Mouse (Mus musculus) layer of hippocampus, adult 18-20 months (tissue): ENCODE measurements around the gene Cfap300. TPM values are rescaled to one million over a fixed set of nuclear protein-coding genes. Genes with fewer than 3 reads are reported as not detected.
A peak's percentile ranks its signal among the peaks of the same experiment; 100 is the strongest.

ENCODE experiments used
- DNase-seq, 2 experiments: peaks; one replicate each; pipeline ENCODE4 v3.0.0; 2022; ENCODE audit warnings: low spot score in 2 of 2
- long read RNA-seq: library from polyadenylated mRNA; stranded (forward); transcript quantifications from one replicate; pipeline ENCODE4 v2.0.0, GENCODE M21; 2021
- total RNA-seq, 2 experiments: library from RNA; stranded (reverse); gene quantifications; 2 replicates each; pipeline ENCODE4 v1.2.3; 2021

Cfap300 gene
- total RNA-seq: 10 to 100 TPM in 1 of 2 experiments, 1 to 10 TPM in 1; 9.8 to 11.6 TPM
- long read RNA-seq, partial matches to known transcripts: 2 of 6 reads
- long read RNA-seq, other reads (novel, unspliced or antisense): 2 of 6 reads

- peak; percentile 93 to 97 for DNase-seq
These were observed at the start of gene Cfap300 for GRCm38 (mm10) chr9:8042338-8043043. Cfap300 (minus strand) TSS chr9:8042823.

- DNase-seq: no peak
These were observed 36.3 kb upstream of the Cfap300 start for GRCm38 (mm10) chr9:8078882-8079281.

- DNase-seq: peak in 1 of 2 experiments; percentile 26
These were observed 31.7 kb upstream of the Cfap300 start for GRCm38 (mm10) chr9:8074345-8074744.

GRCm38 (mm10) chr9:8073203-8073755 lies 30.7 kb upstream of the Cfap300 start:
- DNase-seq: no peak

GRCm38 (mm10) chr9:8059636-8060035 lies 17.0 kb upstream of the Cfap300 start:
- no peak for DNase-seq

GRCm38 (mm10) chr9:8054831-8055230 lies 12.2 kb upstream of the Cfap300 start:
- DNase-seq: no peak

- DNase-seq: no peak
These were observed 393 bp upstream of the Cfap300 start for GRCm38 (mm10) chr9:8043044-8043387.

GRCm38 (mm10) chr9:8035546-8035945 lies 7.1 kb downstream of the Cfap300 start:
- DNase-seq: no peak

- no peak for DNase-seq
These were observed 7.5 kb downstream of the Cfap300 start for GRCm38 (mm10) chr9:8035091-8035490.

GRCm38 (mm10) chr9:8034143-8034542 lies 8.5 kb downstream of the Cfap300 start:
- no peak for DNase-seq

GRCm38 (mm10) chr9:8032847-8033246 lies 9.8 kb downstream of the Cfap300 start:
- DNase-seq: no peak

- DNase-seq: no peak
These were observed 24.0 kb downstream of the Cfap300 start for GRCm38 (mm10) chr9:8018609-8019008.

- DNase-seq: no peak
These were observed 25.2 kb downstream of the Cfap300 start for GRCm38 (mm10) chr9:8017253-8017913.

- peak; percentile 59 to 73 for DNase-seq
These were observed 38.1 kb downstream of the Cfap300 start, which contains the start of gene Yap1 for GRCm38 (mm10) chr9:8004370-8004991. Yap1 (minus strand) TSS chr9:8004596.

- DNase-seq: peak; percentile 6 to 35
These were observed 39.0 kb downstream of the Cfap300 start for GRCm38 (mm10) chr9:8003301-8004271.

GRCm38 (mm10) chr9:8002806-8003205 lies 39.8 kb downstream of the Cfap300 start:
- DNase-seq: no peak

- DNase-seq: no peak
These were observed 41.3 kb downstream of the Cfap300 start for GRCm38 (mm10) chr9:8001352-8001751.

- no peak for DNase-seq
These were observed 48.3 kb downstream of the Cfap300 start for GRCm38 (mm10) chr9:7994275-7994674.

- DNase-seq: no peak
These were observed 50.0 kb downstream of the Cfap300 start for GRCm38 (mm10) chr9:7992651-7993050.

- no peak for DNase-seq
These were observed 51.7 kb downstream of the Cfap300 start for GRCm38 (mm10) chr9:7990897-7991296.

GRCm38 (mm10) chr9:7987119-7987518 lies 55.5 kb downstream of the Cfap300 start:
- DNase-seq: no peak
